Mouse (Mus musculus) olfactory bulb, adult 2 months (tissue): ENCODE data around the gene Mta2.

Experiments
- CTCF ChIP-seq: fragments of 200-500 bp; IDR thresholded peaks from 2 replicates; pipeline ENCODE4 v1.5.1; 2012; ENCODE audit warnings: low read depth, mild to moderate bottlenecking, low read length, moderate library complexity; ENCODE audit not compliant: insufficient read depth
- POLR2A ChIP-seq: fragments of 200-500 bp; IDR thresholded peaks from 2 replicates; pipeline ENCODE4 v1.6.1; 2012; ENCODE audit warnings: mild to moderate bottlenecking, low read depth, low read length, moderate library complexity; ENCODE audit not compliant: insufficient read depth

DNA sequence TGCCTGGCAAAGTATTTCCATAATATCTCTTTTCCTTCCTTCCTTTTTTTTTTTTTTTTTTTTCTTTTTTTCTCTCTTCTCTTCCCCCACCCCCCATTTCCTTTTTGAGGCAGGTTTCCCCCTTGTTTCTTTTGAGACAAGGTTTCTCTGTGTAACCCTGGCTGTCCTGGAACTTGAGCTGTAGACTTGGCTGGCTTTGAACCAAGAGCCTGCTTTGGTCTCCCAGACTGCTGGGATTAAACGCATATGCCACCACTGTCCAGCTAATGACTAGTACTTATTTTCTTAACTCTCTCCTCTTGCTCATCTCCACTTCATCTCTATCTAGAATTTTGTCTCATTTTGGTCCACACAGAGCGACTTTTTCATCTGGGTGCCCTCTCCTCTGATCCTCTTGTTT lies 1.4 kb downstream of the Mta2 start:
- TF ChIP-seq CTCF (no peak), POLR2A (no peak)
